Mouse (Mus musculus): ENCODE results near the gene Gpr108. TPM values are rescaled to one million over a fixed set of nuclear protein-coding genes. Genes with fewer than 3 reads are reported as not detected.

Gene Gpr108
- polyA plus RNA-seq, 1 experiment from 2014 or later = 26.4 TPM

DNA sequence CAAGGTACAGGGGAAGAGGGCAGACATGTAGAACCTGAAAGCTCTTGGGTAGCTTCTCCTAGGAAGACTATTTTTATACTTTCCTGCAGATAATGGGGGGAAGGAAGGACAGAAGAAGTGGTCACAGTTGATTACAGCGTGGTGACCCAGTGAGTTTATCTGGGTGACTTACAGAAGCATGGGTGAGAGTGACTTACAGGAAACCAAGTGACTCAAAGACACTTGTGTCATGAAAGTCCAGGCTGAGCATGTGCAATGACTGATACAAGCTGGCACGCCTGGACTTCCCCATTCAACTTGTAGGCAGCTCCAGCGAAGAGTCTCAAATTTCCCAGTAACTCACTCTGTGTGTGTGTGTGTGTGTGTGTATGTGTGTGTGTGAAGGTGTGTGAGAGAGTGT, 50.0 kb downstream of the Gpr108 start:
- Histone ChIP-seq H3K4me3 (no peak overlapping the region), H3K9me3 (no peaks in the 10 kb centered on the region), H3K4me2 (no peak overlapping the region), H3K27me3 (replicated peaks) (no peaks in the 10 kb centered on the region; the same call in 1 of the 2 replicates), H3K4me1 (no peaks in the 10 kb centered on the region), H3K36me3 (no peaks in the 10 kb centered on the region), H3K27ac (replicated peaks) (no peak overlapping the region), H3K9ac (no peak overlapping the region)
- ATAC-seq (ENCODE audit: extremely low read depth, insufficient number of reproducible peaks, low FRiP score, low TSS enrichment) = no peak
- WGBS = 53% methylated on average over 3 of the region's 3 CpGs

DNA sequence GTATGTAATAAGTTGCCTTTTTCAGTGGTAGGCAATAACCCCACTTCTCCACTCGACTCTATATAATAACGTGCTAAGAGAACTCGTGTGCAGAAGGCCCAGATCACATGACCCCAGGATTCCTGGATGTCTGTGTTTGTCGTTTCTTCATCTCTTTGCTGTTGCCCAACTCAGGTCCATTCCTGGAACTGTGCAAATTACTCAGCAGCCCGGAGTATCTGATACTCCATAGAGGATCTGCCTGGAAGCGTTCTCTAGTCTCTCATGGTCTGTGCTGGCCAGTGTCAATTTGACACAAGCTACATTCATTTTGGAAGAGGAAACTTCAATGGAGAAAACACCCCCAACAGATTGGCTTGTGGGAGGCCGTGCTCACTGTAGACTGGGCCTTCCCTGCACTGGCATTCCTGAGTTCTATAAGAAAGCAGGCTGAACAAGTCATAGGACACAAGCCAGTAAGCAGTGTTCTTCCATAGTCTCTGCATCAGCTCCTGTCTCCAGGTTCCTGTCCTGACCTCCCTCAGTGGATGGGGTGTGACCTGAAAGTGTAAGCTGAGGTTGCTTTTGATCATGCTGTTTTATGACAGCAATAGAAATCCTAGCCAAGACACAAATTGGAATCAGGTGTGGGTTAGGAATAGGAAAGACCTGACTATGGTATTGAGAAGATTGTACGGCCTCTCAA, 52.8 kb downstream of the Gpr108 start:
- no peak overlapping the region for H3K27ac ChIP-seq (replicated peaks)
- ATAC-seq (ENCODE audit: extremely low read depth, insufficient number of reproducible peaks, low FRiP score, low TSS enrichment) = no peak
- 68% methylated on average over 8 of the region's 8 CpGs for WGBS
- no peak overlapping the region for H3K4me2 ChIP-seq
- H3K27me3 ChIP-seq (replicated peaks) = no peaks in the 10 kb centered on the region
- no peaks in the 10 kb centered on the region for H3K4me1 ChIP-seq
- H3K9ac ChIP-seq = no peak overlapping the region
- H3K36me3 ChIP-seq = no peaks in the 10 kb centered on the region
- H3K9me3 ChIP-seq = no peaks in the 10 kb centered on the region
- H3K4me3 ChIP-seq = no peak overlapping the region

DNA sequence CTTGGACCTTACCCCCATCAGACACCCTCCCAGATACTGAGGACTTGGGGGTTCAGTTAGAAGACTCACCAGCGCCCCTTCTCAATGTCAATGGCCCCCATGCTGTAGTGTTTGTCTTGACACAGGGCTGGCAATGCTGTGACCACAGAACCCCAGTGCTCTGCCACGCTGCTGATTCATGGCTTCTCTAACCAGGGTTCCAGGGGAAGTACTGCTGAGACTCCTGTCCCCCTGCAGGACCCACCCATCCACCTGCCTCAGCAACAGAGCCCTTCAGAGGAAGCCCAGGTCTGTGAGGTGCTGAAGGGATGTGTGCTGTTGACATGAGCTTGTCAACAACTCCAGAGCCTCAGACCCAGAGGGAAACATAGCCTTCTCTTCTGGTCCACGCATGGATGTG, 53.5 kb downstream of the Gpr108 start:
- Histone ChIP-seq H3K4me2 (no peak overlapping the region), H3K4me1 (no peaks in the 10 kb centered on the region), H3K9ac (no peak overlapping the region), H3K27me3 (replicated peaks) (no peaks in the 10 kb centered on the region), H3K36me3 (no peaks in the 10 kb centered on the region), H3K9me3 (no peaks in the 10 kb centered on the region), H3K27ac (replicated peaks) (no peak overlapping the region), H3K4me3 (no peak overlapping the region)
- no peak for ATAC-seq (ENCODE audit: extremely low read depth, insufficient number of reproducible peaks, low FRiP score, low TSS enrichment)
- WGBS = 63% methylated on average over 3 of the region's 3 CpGs

DNA sequence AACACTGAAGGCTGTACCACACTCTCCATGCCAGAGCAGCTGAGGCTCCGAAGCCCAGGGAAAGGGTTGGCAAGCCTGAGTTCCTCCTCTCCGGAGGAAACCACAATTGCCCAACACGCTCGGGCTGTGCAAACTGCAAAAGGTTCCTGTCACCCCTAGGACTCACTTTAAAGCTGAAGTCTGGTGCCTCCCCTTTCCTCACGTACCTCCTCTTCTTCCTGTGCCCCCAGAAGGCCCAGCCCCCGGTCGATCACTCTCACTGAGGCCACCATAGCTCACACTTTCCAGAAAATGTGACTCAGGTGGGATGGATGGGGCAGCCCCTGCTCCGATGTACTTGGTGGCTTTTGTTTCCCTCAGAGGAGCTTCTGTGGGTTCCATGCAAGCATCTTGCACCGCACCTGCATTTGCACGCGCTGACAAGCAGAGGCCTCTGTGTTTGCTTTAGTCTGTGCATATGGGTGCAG, 54.2 kb downstream of the Gpr108 start, which contains the start of gene Tnfsf14:
TSS of gene Tnfsf14 (minus strand) at position 137 of the 467 bp plus-strand sequence.
- Histone ChIP-seq H3K4me1 (no peaks in the 10 kb centered on the region), H3K27me3 (replicated peaks) (no peaks in the 10 kb centered on the region), H3K4me3 (no peak within 1 kb of the TSS), H3K9ac (no peak within 1 kb of the TSS), H3K27ac (replicated peaks) (no peak within 1 kb of the TSS), H3K36me3 (no peaks in the 10 kb centered on the region), H3K9me3 (no peaks in the 10 kb centered on the region), H3K4me2 (no peak within 1 kb of the TSS)
- no peak for ATAC-seq (ENCODE audit: extremely low read depth, insufficient number of reproducible peaks, low FRiP score, low TSS enrichment)
- 67% methylated on average over 11 of the region's 11 CpGs for WGBS

DNA sequence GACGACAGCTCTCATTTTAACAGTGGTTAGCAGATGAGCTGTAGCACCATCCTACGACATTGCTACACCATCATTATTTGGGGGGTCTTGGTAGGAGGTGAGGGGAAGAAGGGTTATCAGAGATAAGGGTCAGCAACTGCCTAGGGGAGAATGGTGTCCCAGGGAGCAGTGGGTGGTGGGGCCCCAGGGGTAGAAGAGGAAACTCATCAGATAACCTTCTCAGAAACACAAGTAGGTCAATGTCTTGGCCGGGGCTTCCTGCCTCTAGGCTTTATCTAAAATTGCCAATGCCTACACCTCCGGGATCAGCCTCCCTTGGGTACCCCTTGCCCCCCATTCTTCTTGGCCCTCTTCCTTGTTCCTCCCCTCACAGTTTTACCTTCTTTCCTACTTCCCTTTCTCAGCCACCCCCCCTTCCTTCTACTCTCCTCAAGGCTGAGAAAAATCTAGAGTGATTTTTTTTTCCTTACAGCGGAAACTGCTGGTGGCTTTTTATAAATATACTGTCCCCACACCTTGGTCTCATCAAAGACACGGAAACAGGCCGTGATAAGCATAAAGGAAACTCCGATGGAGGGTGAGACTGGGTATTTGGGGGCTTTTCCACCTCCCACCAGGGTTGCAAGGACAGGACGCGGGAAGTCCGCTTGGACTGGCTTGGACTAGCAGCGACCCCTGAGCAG, 59.6 kb downstream of the Gpr108 start:
- no peak for ATAC-seq (ENCODE audit: extremely low read depth, insufficient number of reproducible peaks, low FRiP score, low TSS enrichment)
- Histone ChIP-seq H3K36me3 (no peaks in the 10 kb centered on the region), H3K9ac (no peak overlapping the region), H3K27ac (replicated peaks) (no peak overlapping the region), H3K4me1 (no peaks in the 10 kb centered on the region), H3K9me3 (no peaks in the 10 kb centered on the region), H3K4me2 (no peak overlapping the region), H3K27me3 (replicated peaks) (no peaks in the 10 kb centered on the region), H3K4me3 (no peak overlapping the region)
- WGBS = 58% methylated on average over 12 of the region's 12 CpGs

DNA sequence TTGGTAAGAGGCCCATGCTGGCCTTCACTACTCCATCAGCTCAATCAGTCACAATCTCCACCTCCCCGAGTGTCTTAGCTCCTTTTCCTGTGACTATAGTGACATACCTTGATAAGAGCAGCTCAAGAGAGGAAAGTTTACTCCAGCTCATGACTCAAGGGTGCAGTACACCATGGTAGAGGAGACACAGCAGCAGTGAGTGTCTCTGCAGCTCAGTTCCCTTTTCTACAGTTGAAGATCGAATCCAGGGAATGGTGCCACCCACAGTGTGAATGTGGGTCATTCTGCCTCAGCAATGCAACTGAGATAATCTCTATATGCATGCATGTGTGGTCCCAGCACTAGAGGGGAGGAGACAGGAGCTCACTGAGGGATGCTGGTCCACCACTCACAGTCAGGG, 62.6 kb downstream of the Gpr108 start:
- Histone ChIP-seq H3K27ac (replicated peaks) (no peak overlapping the region), H3K27me3 (replicated peaks) (0 out of 2 replicates have a peak, but pooled peaks cover 3% of the 10 kb centered on the region), H3K4me3 (no peak overlapping the region), H3K9ac (no peak overlapping the region), H3K36me3 (no peaks in the 10 kb centered on the region), H3K9me3 (no peaks in the 10 kb centered on the region), H3K4me2 (no peak overlapping the region), H3K4me1 (no peaks in the 10 kb centered on the region)
- 35% methylated on average over 2 of the region's 2 CpGs for WGBS
- ATAC-seq (ENCODE audit: extremely low read depth, insufficient number of reproducible peaks, low FRiP score, low TSS enrichment) = no peak

Small RNA genes lying within 50 kb of the gene (microRNA-seq; reads per million reads assigned to microRNA genes)
- gene Mir6978 = not detected

Other genes starting within 250 kb of the Gpr108 start
- 0.35 TPM in 1 of 2 replicates, not detected in the other for gene Pspn, start 248.4 kb downstream of the Gpr108 start, polyA plus RNA-seq (2015; fragmentation: Nextera tagmentation; extraction: Ambion mirVana)
- 32.8 and 35.1 TPM in 2 replicates for gene Gtf2f1, start 237.2 kb downstream of the Gpr108 start, polyA plus RNA-seq (2015; fragmentation: Nextera tagmentation; extraction: Ambion mirVana)
- gene Gm17949, start 237.0 kb downstream of the Gpr108 start, polyA plus RNA-seq (2015; fragmentation: Nextera tagmentation; extraction: Ambion mirVana) = 0.37 and 0.48 TPM in 2 replicates
- gene Khsrp, start 216.9 kb downstream of the Gpr108 start, polyA plus RNA-seq (2015; fragmentation: Nextera tagmentation; extraction: Ambion mirVana) = 29.0 and 30.5 TPM in 2 replicates
- not detected in 2 replicates for gene Slc25a41, start 206.8 kb downstream of the Gpr108 start, polyA plus RNA-seq (2015; fragmentation: Nextera tagmentation; extraction: Ambion mirVana)
- gene Crb3, start 189.3 kb downstream of the Gpr108 start, polyA plus RNA-seq (2015; fragmentation: Nextera tagmentation; extraction: Ambion mirVana) = 2.3 and 2.5 TPM in 2 replicates
- gene Slc25a23, start 188.6 kb downstream of the Gpr108 start, polyA plus RNA-seq (2015; fragmentation: Nextera tagmentation; extraction: Ambion mirVana) = 13.2 and 14.0 TPM in 2 replicates
- gene Dennd1c, start 169.9 kb downstream of the Gpr108 start, polyA plus RNA-seq (2015; fragmentation: Nextera tagmentation; extraction: Ambion mirVana) = 1.0 and 1.7 TPM in 2 replicates
- 7.9 and 9.7 TPM in 2 replicates for gene Tubb4a, start 160.7 kb downstream of the Gpr108 start, polyA plus RNA-seq (2015; fragmentation: Nextera tagmentation; extraction: Ambion mirVana)
- 3.2 and 4.7 TPM in 2 replicates for gene Tnfsf9, start 143.1 kb downstream of the Gpr108 start, polyA plus RNA-seq (2015; fragmentation: Nextera tagmentation; extraction: Ambion mirVana)
- gene Cd70, start 98.7 kb downstream of the Gpr108 start, polyA plus RNA-seq (2015; fragmentation: Nextera tagmentation; extraction: Ambion mirVana) = not detected in 2 replicates
- 0.13 and 0.28 TPM in 2 replicates for gene Tnfsf14, start 54.3 kb downstream of the Gpr108 start, polyA plus RNA-seq (2015; fragmentation: Nextera tagmentation; extraction: Ambion mirVana)
- 1.6 and 4.0 TPM in 2 replicates for gene C3, start 20.3 kb downstream of the Gpr108 start, polyA plus RNA-seq (2015; fragmentation: Nextera tagmentation; extraction: Ambion mirVana)
- 35.2 and 39.7 TPM in 2 replicates for gene Trip10, start 1.0 kb upstream of the Gpr108 start, polyA plus RNA-seq (2015; fragmentation: Nextera tagmentation; extraction: Ambion mirVana)
- 1.8 and 2.4 TPM in 2 replicates for gene Vav1, start 30.7 kb upstream of the Gpr108 start, polyA plus RNA-seq (2015; fragmentation: Nextera tagmentation; extraction: Ambion mirVana)
- gene Adgre1, start 110.2 kb upstream of the Gpr108 start, polyA plus RNA-seq (2015; fragmentation: Nextera tagmentation; extraction: Ambion mirVana) = 3.8 and 4.8 TPM in 2 replicates